Mouse (Mus musculus) spleen, postnatal 4 days (tissue): ENCODE measurements around the gene Ptafr.
A peak's percentile ranks its signal among the peaks of the same experiment; 100 is the strongest.

ENCODE experiments used
- DNase-seq, 2 experiments: peaks; one replicate each; pipeline ENCODE4 v3.0.0; 2022; ENCODE audit warnings: low spot score in 2 of 2

Ptafr gene

DNA sequence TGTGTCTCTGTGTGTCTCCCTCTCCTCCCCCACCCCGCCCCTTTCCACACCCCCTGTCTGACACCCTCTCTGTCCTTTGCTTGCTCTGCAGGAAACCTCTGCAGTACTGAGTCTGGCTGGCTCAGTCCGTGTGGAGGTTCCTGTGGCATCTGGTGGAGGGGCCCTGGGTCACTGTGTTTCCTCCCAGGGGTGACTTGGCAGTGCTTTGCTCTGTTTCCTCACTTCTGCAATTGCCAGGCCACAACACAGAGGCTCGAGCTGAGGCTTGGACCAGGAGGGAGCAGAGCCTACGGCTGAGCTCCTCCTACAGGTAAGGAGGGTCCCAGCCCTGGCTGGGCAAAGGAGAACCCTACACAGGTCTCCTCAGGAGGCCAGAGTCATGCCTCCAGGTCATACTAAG lies at the start of gene Ptafr:
TSS of gene Ptafr (plus strand) at position 103 of the 400 bp plus-strand sequence.
- DNase-seq = peak; percentile 64 to 79

DNA sequence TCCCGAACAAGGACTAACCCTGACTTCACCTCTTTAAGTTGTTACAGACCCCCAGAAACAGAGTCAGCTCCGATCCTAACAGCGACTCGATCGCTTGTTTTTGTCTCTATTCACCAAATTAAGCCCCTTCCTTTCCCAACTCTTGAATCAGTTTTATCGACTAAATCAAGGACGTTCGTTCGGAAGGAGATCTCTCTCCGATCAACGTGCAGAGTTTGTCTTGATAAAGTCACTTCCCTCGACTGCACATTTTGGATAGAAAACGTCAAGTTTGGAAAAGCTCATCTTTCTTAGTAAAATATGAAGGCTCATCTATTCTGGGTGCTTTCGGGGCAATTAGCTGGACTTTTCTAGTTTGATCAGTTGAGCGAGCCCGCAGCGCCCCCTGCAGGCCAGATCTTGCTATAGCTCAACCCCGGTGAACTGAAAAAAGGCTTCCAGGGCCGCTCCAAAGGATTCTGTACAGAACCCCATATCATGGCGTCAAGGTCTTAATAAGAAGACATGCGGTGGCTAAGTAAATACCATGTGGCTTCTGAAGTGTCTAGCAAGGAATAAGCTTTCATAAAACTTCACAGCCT lies 49.2 kb upstream of the Ptafr start:
- peak; percentile 87 to 96 for DNase-seq

DNA sequence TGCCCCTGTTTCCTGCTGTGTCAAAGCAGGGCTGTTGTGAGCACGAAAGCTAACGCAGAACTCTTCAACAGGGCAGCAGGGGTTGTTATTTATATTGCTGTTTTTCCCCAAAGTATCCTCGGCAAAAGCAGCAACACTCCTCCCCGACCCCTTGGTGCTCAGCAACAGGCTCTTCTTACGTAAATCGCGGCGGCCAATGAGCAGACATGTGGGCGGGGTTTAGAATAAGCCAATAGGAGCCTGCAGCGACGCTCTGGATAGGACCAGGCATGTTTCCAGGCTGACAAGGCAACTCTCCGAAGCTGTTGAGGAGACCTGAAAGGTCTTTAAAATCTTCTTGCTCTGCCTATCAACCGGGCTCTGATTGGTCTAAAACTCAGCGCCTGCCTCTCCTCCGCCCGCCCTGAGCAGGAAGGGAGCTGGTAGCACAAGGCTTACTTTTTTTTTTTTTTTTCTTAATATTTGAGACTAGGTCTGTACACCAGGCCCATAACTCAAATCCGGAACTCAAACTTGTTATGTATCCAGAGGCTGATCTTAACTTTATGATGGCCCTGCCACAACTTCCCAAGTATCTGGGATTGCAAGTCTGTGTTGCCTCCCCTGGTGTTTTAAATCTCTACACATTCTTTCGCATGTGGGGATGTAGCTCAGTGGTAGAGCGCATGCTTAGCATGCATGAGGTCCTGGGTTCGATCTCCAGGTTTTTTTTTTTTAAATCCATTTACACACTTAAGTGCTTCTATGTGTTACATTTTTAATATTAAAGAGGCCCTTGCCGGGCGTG lies 48.3 kb upstream of the Ptafr start:
- peak; percentile 89 to 90 for DNase-seq

DNA sequence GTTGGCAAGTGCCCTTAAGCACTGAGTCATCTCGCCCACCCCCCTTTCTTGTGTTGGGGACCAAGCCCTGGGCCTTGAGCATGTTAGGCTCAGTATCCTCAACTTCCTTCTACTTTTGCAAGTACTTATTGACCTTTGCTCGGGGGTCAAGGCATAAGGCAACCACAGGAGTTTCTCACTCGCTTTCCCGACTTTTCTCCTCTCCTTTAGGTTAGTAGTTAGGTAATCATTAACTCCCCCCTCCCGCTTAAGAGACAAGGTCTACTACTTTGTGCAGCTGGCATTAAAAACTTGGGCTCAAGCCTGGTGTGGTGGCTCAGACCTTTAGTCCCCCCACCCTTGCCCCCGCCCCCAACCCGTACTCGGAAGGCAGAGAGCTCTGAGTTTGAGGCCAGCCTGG lies 45.8 kb upstream of the Ptafr start:
- no peak for DNase-seq

DNA sequence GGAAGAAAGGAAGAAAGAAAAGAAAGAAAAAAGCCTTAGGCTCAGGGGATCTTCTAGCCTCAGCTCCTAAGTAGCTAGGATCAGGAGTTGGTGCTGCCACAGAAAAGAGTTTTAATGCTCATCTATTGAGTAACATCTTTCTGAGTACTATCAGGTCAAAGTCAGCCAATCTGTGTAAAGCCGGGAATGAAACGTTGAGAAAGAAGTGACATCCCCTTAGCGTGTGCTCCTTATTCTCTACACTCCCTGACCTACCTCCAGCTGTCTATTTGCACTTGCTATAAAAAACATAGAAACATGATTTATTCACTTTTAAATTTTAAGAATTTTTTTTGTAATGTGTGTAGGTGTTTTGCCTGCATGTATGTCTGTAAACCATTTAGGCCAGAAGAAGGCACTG lies 44.7 kb upstream of the Ptafr start:
- no peak for DNase-seq

DNA sequence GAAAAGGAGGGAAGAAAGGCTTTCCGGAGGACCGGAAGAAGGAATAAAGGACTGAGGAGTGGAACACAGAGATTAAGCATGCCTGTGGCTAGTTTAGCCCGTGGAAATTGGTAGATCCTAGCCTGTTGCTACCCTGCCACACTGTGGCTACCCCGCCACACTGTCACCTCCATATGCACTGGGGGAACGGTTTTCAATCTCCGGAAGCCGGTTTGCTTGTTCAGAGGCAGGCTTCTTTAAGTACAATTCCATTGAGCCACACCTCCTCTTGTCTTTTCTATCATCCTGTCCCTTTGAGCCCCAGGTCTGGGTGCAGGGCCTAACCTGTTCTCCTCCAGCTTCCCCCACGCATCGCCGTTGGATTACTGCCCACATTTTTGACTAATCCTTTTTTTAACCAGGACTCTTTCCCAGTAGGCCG lies 39.5 kb upstream of the Ptafr start:
- DNase-seq = no peak

DNA sequence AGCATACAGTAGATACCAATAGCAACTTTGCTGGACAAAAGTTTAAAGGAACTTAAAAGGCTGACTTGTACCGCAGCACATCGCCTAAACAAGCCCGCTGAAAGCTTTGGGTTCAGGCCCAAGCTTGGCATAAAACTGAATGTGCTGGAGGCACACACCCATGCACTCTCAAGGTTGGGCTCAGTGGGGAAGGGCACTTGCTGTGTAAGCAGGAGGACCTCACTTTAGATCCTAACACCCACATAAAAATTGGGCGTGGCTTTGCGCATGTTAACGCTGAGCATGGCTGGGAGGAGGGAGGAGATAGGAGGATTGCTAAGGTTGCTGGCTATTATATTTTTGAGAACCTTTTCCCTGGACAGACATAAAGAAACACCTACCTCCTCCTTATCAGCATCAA lies 39.1 kb upstream of the Ptafr start:
- DNase-seq = no peak

DNA sequence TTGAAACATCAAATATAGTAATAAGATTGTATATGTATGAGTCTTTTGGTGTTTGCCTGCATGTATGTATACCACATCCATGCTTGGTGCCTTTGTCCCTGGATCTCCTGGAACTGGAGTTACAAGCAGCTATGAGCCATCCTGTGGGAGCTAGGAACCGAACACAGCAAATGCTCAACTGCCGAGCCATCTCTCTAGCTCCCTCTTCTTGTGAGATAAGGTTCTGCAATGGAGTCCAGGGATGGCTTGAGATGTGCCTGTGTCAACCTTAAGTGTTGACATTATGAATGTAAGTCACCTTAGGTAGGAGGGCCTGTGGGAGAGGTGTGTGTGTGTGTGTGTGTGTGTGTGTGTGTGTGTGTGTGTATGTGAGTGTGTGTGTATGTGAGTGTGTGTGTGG lies 37.2 kb upstream of the Ptafr start:
- no peak for DNase-seq

DNA sequence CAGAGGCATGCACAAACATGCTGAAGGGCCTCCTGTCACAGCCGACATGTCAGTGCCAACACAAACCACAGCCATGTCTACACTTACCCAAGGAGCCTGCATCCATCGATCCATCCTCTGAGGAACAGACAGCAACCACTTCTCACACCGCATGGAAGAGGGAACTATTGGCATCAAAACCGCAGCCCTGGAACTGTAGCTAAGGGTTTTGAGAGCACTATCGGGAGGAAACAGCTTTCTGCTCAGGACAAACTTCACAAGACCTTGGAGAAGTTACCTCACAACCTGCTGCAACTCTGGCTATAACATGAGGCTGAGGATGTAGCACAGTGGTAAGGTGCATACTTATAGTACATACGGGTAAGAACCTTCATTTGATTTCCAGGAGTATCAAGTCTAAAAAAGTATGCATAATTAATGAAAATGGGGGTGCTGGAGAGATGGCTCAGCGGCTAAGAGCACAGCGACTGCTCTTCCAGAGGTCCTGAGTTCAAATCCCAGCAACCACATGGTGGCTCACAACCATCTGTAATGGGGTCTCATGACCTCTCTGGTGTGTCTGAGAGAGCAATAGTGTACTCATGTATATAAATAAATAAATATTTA lies 35.8 kb upstream of the Ptafr start:
- no peak for DNase-seq

DNA sequence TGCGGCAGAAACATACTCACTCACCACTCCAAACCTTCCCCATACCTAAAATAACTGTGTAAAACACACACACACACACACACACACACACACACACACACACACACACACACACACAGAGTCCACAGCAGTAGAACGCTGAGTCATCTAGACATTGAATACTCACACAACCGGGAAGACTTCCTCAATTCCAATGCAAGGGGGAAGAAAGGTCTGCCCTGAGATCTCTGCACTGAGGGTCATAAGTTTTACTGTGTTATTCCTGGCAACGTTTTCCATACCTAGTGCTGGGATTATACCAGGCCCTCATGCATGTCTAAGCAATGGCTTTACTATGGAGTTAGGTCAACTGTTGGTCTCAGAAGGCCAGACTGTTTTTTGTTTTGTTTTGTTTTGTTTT lies 34.5 kb upstream of the Ptafr start:
- DNase-seq = no peak

DNA sequence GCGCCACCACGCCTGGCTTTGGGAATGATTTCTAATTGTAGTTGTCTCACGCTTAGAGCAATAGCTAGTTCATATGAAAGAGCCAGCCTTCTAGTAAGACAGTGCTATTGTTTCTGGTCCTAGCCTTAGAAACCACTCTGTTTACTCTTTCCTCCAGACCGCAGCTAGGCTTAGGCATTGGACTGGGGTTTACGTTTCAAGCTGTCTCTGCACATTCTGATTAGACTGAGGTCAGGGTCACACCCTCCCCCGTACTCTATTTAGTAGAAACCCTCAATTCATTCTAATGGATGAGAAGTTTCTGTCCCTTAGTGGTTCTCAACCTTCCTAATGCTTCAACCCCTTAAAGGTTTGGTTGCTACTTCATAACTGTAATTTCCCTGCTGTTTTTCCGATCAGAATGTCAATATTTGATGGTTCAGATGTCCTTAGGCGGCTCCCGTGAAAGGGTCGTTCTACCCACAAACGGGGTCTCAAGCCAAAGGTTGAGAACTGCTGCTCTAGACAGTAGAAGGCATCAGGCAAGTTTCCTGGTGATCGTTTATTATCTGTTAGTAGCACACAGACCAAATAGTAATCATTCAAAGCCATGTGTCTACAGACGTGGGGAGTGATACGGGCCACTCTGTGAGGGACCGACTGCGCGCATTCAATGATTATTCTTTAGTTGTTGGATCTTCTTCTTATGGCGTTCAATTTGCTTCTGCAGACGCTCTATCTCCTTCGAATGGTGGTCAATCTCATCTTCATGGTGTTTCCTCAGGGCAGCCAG lies 33.6 kb upstream of the Ptafr start:
- DNase-seq = peak in 1 of 2 experiments; percentile 53

DNA sequence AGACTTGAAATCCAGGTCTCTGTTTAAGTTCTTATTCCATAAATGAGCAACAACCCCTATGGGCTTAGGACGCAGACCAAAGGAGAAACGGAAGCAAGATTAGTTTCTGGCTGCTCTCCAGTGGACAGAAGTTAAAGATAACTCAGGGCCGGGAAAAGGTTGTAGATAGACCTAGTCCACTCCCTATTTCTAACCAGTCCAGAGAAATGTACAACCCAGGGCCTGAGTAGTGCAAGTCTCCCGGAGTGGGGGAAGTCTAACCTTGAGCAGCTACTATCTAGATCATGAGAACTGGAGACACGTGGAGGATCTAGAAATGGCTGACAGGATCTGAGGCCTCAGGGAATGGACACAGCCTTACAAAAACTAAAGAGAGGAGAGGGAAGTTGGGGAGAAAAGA lies 31.4 kb upstream of the Ptafr start:
- DNase-seq = peak in 1 of 2 experiments; percentile 51

DNA sequence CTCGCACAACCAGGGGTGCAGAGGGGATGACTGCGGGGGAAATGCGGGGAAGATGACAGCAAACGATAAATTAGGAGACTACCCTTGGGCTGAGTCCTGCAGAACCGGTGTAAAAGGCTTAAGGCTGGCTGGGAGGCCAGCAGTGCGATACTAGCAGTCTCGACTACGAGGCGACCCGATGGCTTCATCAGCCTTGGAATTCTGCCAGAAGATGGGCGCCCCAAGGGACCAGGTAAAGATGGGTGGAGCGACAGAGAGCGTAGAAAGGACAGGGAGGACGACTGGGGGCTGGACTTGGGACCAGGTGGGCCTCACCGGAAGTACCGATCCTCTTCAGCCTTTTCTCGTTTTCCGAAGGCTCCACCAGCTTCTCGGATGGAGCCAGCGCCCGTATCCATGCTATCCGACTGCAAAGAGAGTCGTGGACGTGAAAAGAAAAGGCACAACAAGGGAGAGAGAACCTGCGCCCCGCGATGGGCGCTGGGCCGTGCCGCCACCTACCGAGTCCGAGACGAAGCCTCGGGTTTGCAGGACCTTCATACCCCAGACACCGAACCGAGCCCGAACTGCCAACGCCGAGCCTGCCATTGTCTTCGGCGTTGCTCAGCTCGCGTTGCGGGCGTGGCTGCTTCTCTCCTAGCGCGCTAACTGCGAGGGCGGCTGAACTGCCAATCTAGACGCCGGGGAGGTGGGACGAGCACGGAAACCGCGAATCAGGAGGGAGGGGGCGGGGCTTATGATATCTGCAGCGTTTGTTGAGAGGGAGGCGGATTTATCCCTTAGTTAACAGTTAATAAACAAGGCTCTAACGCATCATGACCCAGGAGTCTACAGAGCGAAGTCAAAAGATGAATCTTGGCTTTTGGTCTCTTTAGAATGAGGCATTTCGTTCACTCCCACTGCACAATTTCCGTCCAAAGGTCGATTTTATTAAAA lies 30.6 kb upstream of the Ptafr start, which contains the start of gene Atpif1:
TSS of gene Atpif1 (minus strand) at position 679 of the 936 bp plus-strand sequence.
- peak; percentile 91 to 95 for DNase-seq

DNA sequence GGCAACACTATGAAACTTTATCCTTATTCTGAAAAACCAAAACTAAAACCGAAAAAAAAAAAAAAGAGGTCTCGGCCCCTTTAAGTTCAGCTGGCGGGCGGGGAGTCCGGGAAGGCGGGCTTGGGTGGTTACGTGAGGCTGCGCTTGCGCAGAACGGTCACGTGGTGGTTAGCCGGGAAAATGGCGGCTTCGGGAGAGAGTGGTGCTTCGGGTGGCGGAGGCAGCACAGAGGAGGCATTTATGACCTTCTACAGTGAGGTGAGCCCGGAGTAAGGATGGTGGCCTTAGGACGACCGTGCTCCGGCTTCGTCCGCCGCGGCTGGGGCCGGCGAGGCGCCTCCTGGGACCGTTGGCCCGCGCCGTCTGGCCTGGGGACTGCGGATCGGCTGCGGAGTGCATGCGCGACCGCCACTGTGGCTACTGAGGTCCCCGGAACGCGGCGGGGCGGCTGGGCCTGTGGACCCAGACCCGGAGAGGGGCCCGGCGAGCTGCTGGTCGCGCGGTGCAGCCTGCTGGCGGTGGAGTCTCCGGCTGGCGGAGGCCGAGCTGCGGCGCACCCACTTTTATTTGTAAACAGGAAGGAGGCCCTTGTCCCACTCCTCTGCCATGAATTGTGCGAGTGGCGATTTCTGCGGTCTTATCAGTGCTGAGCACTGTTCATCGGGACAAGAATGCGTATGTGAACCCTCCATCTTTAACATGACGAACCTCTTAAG lies 28.3 kb upstream of the Ptafr start, which contains the start of gene Dnajc8:
TSS of gene Dnajc8 (plus strand) at position 145 of the 716 bp plus-strand sequence.
- DNase-seq = peak; percentile 97 to 98

DNA sequence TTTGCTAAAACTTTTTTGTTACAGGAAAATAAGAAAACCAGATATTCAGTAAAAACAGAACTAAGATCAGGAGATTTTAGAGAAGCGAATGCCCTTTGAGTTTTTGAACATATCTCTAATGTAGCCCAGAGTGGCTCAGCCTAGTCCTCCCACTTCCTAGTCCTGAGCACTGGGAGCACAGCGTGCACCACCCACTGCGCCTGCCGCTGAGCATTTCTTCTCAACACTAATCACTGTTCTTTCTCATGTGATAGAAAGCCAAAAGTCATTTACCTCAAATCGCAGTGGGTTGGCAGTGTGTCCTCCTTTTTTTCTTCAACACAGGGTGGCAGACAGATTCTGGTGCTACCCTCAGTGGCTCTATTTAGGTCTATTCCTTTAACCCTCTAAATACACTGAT lies 24.4 kb upstream of the Ptafr start:
- DNase-seq = no peak

DNA sequence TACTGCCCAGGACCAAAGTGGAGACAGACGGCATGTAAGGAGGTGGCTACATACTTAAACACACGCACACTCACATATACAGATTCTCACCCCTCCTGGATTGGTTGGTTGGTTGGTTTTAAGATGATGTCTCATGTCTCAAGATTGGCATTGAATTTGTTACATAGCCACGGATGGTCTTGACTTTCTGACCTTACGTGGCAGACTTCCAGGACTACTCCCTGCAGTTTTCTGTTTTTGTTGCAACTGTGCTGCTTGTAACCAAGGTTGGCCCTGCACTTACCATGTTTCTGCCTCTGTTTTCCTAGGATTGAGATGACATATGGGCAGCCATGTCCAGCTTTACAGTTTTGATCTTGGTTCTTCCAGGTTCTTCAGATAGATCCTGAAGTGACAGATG lies 22.5 kb upstream of the Ptafr start:
- DNase-seq = no peak

DNA sequence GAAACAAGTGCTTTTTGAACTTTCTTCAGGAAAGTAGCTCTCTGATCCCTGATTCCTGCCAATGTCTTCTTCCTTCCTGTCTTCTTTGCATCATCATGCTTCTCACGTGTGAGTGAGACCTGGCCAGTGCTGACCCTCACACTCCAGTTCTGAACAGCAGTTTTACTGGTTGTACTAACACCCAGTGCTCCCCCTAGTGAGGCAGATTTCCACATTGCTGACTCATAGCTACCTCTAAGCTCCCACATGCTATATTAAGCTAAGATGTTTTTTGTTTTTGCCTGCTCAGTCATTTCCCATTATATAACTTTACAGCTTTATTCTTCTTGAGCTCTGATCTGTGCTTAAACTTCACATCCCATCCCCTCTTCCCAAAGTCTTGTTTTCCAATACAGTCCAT lies 21.1 kb upstream of the Ptafr start:
- DNase-seq = no peak

DNA sequence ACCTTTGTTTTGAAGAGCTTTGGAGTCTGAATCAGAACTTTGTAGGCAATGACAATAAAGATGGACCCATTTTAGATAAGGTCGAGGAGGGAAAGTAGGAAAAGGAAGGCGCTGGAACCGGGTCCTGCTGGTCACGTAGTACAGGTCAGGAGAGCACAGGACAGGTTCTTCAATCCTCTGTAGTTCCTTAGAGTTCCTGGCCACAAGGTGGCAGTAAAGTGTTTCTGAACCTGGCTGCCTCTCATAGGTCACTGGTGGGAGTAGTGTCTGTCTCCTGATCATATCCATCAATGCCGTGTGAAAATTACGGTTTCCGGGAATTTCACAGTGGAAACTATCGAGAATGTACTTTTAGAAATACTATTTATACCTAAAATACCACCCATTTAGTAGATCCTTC lies 18.0 kb upstream of the Ptafr start:
- DNase-seq = peak; percentile 71 to 86

DNA sequence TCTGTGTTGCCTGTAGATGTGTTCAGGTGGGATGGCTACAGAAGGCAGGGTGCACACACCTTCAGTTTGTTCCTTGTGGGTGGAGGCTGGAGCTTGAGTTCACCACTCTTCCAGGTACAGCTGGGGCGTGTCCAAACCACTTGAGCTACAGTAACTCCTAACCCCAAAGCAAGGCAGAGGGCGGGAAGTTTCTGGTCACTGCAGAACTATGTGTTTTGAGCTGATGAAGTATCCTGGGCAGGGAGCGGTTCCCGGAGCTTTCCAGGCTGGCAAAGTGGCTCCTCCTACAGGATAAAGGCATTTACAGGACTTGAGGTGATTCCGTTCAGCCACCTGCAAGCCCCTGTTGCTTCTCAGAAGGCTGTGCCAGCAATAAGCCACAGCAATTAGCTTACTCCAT lies 9.6 kb upstream of the Ptafr start:
- no peak for DNase-seq

DNA sequence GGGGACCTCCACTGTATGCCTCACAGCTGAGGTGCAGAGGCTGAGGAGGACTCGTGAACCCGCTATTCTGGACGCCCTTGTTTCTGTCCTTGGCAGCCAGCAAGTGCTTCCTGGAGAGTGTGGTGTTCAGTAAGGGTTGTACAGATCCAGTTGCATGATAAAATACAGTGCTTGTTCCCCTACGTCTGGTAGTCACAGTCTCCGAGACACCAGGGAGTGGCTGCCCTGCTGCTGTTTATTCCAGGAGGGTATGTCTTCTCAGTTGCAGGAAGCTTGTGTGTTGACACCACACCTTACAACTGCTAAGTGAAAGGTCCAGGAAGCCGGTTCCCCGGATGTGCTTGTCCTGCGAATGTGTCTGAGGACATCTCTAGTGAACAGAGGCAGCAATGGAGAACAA lies 9.2 kb upstream of the Ptafr start:
- no peak for DNase-seq
